Mouse (Mus musculus) testis, adult 2 months (tissue): Measurements from ENCODE around the gene Atg10.

Experiments
- CTCF ChIP-seq: fragments of 200-500 bp; IDR thresholded peaks from 2 replicates; pipeline ENCODE4 v1.5.1; 2012; ENCODE audit warnings: low read depth, mild to moderate bottlenecking, inconsistent platforms, low read length, moderate library complexity; ENCODE audit not compliant: control insufficient read depth, insufficient read depth, insufficient replicate concordance
- POLR2A ChIP-seq: fragments of 200-500 bp; IDR thresholded peaks from 2 replicates; pipeline ENCODE4 v1.6.1; 2012; ENCODE audit warnings: low read depth, mild to moderate bottlenecking, inconsistent platforms, low read length, moderate library complexity; ENCODE audit not compliant: control insufficient read depth

DNA sequence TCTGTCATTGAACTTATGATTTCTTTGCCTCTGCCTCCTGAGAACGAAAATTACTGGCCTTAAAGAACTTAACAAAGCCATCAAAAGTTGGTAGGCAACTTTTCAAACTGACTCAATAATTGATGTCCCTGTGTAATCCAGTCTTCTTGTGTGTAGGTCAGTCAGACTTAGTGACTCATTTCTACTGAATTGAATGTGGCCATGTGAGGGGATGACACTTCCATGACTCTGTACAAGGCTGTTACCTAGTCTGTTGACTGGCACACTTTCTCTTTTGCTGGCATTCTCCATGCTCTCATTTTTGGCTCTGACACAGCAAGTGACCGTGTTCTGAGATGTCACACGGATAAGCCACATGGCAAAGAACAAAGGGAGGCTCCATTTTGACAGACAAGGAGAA is 246.7 kb downstream of the Atg10 start:
- no peak for TF ChIP-seq CTCF
- no peak for TF ChIP-seq POLR2A
